Mouse (Mus musculus): ENCODE measurements around the gene Zfp688. TPM values are rescaled to one million over a fixed set of nuclear protein-coding genes. Genes with fewer than 3 reads are reported as not detected.
"Not testable (repeated sequence)": the region's sequence is repeated elsewhere in the genome, so short reads cannot be mapped to it uniquely, and the experiment has no call there.

The Zfp688 gene
- 25.0 and 28.4 TPM in 2 replicates for polyA plus RNA-seq (2016; fragmentation: Nextera tagmentation; extraction: Ambion mirVana)

DNA sequence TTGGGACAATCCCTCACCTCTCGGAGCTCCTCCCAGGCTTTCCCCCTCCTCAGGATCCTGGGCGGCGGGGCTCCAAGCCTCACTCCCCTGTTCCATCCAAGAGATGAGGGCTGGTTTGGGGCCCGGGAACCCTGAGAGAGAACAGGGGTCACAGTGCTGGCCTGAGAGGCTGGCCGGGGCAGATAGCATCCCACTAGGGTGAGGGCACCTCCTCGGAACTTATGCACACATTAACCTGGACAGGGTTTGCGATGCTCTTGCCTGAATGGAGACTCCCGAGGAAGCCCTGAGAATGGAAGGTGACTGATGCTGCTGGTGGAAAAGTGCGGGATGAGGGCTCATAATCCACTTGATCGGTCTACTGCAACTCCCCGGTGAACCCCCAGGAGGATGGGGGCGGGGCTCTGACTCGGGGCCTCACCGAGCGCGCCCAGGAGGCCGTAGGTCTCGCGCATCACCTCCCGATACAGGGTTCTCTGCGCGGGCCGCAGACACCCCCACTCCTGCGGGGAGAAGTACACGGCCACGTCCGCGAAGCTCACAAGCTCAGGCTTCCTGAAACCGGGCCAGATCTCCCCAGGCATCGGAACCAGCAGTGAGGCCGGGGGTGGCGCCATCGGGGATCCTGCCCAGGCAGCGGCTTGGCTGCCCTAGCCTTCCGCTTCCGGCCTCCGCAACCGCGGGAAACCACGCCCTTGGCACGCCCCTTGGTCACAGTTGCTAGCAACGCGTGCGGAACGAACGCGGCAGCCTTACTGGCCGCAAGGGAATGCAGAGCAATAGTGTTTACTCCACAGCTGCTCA, at the start of gene Zfp688:
Zfp688 (minus strand) TSS at position 681 of the 804 bp plus-strand sequence.
- H3K4me1 ChIP-seq, result peaks cover 8% of the 10 kb centered on the region; the same call in 1 of the 2 replicates
- H3K27me3 ChIP-seq, result no peaks in the 10 kb centered on the region
- H3K9ac ChIP-seq, result peak within 1 kb of the TSS; percentile 90
- H3K4me2 ChIP-seq (replicated peaks), result peak within 1 kb of the TSS; percentile 96
- under 1% methylated on average over 48 of the region's 48 CpGs for WGBS
- H3K4me3 ChIP-seq, result peak within 1 kb of the TSS; percentile 66
- peak; percentile 86 for ATAC-seq (ENCODE audit: insufficient number of reproducible peaks, insufficient read depth, low FRiP score, low TSS enrichment)
- H3K9me3 ChIP-seq, result no peaks in the 10 kb centered on the region
- H3K27ac ChIP-seq, result peak within 1 kb of the TSS; percentile 63
- peaks cover 8% of the 10 kb centered on the region for H3K36me3 ChIP-seq

- peak overlapping the region; percentile 99 for H3K27ac ChIP-seq
- peak overlapping the region; percentile 87 for H3K4me2 ChIP-seq (replicated peaks)
- H3K4me3 ChIP-seq, result peak overlapping the region; percentile 88
- 1% methylated on average over 25 of the region's 25 CpGs for WGBS
- H3K9ac ChIP-seq, result peak overlapping the region; percentile 84
- peaks cover 46% of the 10 kb centered on the region for H3K36me3 ChIP-seq
- H3K27me3 ChIP-seq, result no peaks in the 10 kb centered on the region
- H3K9me3 ChIP-seq, result no peaks in the 10 kb centered on the region
- H3K4me1 ChIP-seq, result peaks cover 12% of the 10 kb centered on the region
- ATAC-seq (ENCODE audit: insufficient number of reproducible peaks, insufficient read depth, low FRiP score, low TSS enrichment), result peak; percentile 36; the same call in 1 of the 2 replicates
Measured at GRCm38 (mm10) chr7:127471646-127472010, 49.8 kb upstream of the Zfp688 start.

DNA sequence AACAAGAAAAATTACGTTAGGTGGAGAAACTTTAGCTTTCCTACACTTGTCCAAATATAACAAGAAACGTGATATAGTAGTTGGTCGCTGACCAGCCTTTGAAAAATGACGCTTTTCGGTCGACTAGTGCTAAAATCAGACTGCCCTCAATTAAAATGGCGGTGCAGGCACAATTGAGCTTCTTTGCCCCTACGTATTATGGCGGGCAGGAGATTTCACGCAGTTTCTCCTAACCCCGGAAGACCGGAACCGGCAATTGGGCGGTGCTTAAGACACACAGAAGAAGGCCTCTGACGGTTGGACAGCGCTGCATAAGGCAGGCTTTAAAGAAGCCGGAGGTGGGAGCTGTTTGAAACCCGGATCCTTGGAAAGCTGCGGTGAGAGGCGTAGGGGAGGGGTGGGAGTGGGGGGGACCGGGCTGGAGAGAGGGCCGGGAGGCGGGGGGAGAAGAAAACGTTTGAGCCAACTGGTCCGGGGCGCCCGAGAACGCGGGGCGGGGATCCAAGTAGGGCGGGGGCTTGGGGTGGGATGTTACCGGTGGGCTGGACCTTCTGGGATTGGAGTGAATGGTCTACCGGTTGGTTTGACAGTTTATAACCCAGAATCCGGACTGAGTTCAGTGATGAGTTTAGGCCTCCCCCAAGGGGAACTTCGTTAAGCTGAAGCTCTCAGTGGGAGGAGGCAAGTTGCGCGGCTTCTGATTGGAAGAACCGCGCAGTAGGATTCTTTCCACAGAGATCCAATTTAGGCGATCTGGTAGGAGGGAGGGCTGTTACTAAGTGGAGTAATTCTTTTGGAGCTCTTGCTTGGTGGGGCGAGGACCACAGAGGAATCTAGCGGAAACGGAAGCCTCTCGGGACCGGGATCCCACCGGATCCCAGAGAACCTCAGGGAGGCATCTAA, 49.1 kb upstream of the Zfp688 start:
- H3K9me3 ChIP-seq, result no peaks in the 10 kb centered on the region
- H3K4me1 ChIP-seq, result peaks cover 12% of the 10 kb centered on the region
- peak; percentile 94 for ATAC-seq (ENCODE audit: insufficient number of reproducible peaks, insufficient read depth, low FRiP score, low TSS enrichment)
- peak overlapping the region; percentile 88 for H3K4me3 ChIP-seq
- peak overlapping the region; percentile 99 for H3K27ac ChIP-seq
- no peaks in the 10 kb centered on the region for H3K27me3 ChIP-seq
- peak overlapping the region; percentile 84 for H3K9ac ChIP-seq
- peaks cover 46% of the 10 kb centered on the region for H3K36me3 ChIP-seq
- H3K4me2 ChIP-seq (replicated peaks), result peak overlapping the region; percentile 87
- under 1% methylated on average over 46 of the region's 46 CpGs for WGBS

DNA sequence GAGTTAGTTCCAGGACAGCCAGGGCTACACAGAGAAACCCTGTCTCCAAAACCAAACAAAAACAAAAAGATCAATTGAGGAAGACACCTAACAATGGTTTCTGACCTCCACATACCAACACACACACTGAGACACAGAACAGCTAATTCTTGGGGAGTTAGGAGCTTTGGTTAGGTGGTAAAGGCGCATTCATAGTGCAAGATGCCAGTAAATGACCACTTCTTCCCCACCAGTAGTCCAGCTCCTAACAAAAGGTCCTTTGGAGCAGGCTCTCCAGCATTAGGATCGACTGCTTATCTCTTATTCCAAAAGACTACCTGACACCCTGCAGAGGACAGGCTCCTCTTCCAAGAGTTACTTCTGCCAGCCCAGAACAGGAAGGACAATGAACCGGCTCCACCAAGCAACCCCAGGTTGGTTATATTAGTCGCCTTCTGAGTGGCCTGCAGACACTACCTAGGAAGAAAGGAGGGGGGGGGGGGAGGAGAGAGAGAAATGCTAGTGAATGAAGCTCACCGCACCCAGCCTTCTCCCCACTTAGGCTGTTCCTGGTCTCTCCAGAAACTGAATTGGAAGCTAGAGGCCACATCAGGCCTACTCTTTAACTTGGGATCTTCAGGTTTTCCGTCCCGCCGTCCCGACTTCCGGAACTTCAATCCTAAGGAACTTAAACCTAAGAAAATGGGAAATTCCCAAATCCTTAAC, 48.3 kb upstream of the Zfp688 start:
- no peaks in the 10 kb centered on the region for H3K27me3 ChIP-seq
- 8% methylated on average over 10 of the region's 10 CpGs for WGBS
- H3K4me3 ChIP-seq, result peak overlapping the region; percentile 88
- H3K27ac ChIP-seq, result peak overlapping the region; percentile 99
- no peak for ATAC-seq (ENCODE audit: insufficient number of reproducible peaks, insufficient read depth, low FRiP score, low TSS enrichment)
- H3K9ac ChIP-seq, result peak overlapping the region; percentile 84
- H3K4me1 ChIP-seq, result peaks cover 12% of the 10 kb centered on the region
- H3K4me2 ChIP-seq (replicated peaks), result peak overlapping the region; percentile 87
- H3K36me3 ChIP-seq, result peaks cover 46% of the 10 kb centered on the region
- no peaks in the 10 kb centered on the region for H3K9me3 ChIP-seq

GRCm38 (mm10) chr7:127466606-127467005, 44.7 kb upstream of the Zfp688 start:
- 92% methylated on average over 4 of the region's 4 CpGs for WGBS
- Histone ChIP-seq H3K4me2 (replicated peaks) (no peak overlapping the region), H3K4me3 (no peak overlapping the region), H3K36me3 (peaks cover 41% of the 10 kb centered on the region), H3K27me3 (no peaks in the 10 kb centered on the region), H3K27ac (no peak overlapping the region), H3K4me1 (peaks cover 6% of the 10 kb centered on the region; the same call in 1 of the 2 replicates), H3K9me3 (no peaks in the 10 kb centered on the region), H3K9ac (no peak overlapping the region)
- no peak for ATAC-seq (ENCODE audit: insufficient number of reproducible peaks, insufficient read depth, low FRiP score, low TSS enrichment)

DNA sequence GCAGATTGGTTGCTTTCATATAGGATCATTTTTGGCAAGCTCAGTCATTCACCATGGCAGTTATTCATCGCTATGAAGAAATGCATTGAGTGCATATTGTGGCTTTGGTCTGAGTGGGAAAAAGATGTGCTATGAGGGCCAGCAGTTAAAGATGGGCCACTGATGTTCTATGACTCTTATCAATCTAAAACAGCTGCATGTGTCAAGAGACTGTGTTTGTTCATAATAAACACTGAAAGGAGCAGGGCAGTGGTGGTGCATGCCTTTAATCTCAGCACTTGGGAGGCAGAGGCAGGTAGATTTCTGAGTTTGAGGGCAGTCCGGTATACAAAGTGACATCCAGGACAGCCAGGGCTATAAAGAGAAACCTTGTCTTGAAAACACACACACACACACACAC, 43.8 kb upstream of the Zfp688 start:
- H3K4me1 ChIP-seq; H3K4me2 ChIP-seq (replicated peaks); H3K9me3 ChIP-seq; H3K9ac ChIP-seq; H3K27me3 ChIP-seq; ATAC-seq (ENCODE audit: insufficient number of reproducible peaks, insufficient read depth, low FRiP score, low TSS enrichment); H3K27ac ChIP-seq; H3K4me3 ChIP-seq: not testable (repeated sequence)
- peaks cover 45% of the 10 kb centered on the region for H3K36me3 ChIP-seq
- 95% methylated on average over 2 of the region's 2 CpGs for WGBS

GRCm38 (mm10) chr7:127465191-127465590, 43.3 kb upstream of the Zfp688 start:
- no peaks in the 10 kb centered on the region for H3K27me3 ChIP-seq
- no peaks in the 10 kb centered on the region for H3K9me3 ChIP-seq
- 87% methylated on average over 3 of the region's 3 CpGs for WGBS
- H3K36me3 ChIP-seq, result peaks cover 50% of the 10 kb centered on the region
- H3K27ac ChIP-seq, result no peak overlapping the region
- no peak overlapping the region for H3K4me3 ChIP-seq
- ATAC-seq (ENCODE audit: insufficient number of reproducible peaks, insufficient read depth, low FRiP score, low TSS enrichment), result no peak
- no peak overlapping the region for H3K4me2 ChIP-seq (replicated peaks)
- no peak overlapping the region for H3K9ac ChIP-seq
- H3K4me1 ChIP-seq, result peaks cover 6% of the 10 kb centered on the region; the same call in 1 of the 2 replicates

DNA sequence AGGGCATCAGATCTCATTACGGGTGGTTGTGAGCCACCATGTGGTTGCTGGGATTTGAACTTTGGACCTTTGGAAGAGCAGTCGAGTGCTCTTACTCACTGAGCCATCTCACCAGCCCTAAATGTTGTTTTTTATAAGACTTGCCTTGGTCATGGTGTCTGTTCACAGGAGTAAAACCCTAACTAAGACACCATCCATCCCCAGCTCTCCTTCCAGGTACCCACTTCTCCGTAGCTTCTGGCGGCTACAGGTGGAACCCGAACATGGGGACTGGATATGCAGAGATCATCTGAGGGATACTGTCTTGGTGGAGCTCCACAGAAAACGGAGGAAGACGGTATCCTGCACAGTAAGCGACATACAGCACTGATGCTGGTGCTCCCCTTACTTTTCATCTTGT, 37.4 kb upstream of the Zfp688 start, which contains the start of gene Prr14:
Prr14 (plus strand) TSS at position 301 of the 400 bp plus-strand sequence.
- H3K36me3 ChIP-seq, result peaks cover 51% of the 10 kb centered on the region
- H3K27ac ChIP-seq; H3K9me3 ChIP-seq; H3K9ac ChIP-seq; ATAC-seq (ENCODE audit: insufficient number of reproducible peaks, insufficient read depth, low FRiP score, low TSS enrichment); H3K27me3 ChIP-seq; H3K4me2 ChIP-seq (replicated peaks); H3K4me3 ChIP-seq; H3K4me1 ChIP-seq: not testable (repeated sequence)
- WGBS, result 96% methylated on average over 8 of the region's 8 CpGs

GRCm38 (mm10) chr7:127458371-127459122, 36.7 kb upstream of the Zfp688 start:
- H3K9ac ChIP-seq; H3K27me3 ChIP-seq; H3K4me3 ChIP-seq; H3K27ac ChIP-seq; ATAC-seq (ENCODE audit: insufficient number of reproducible peaks, insufficient read depth, low FRiP score, low TSS enrichment); H3K9me3 ChIP-seq; H3K4me1 ChIP-seq; H3K4me2 ChIP-seq (replicated peaks): not testable (repeated sequence)
- peaks cover 54% of the 10 kb centered on the region for H3K36me3 ChIP-seq
- WGBS, result 83% methylated on average over 3 of the region's 3 CpGs

DNA sequence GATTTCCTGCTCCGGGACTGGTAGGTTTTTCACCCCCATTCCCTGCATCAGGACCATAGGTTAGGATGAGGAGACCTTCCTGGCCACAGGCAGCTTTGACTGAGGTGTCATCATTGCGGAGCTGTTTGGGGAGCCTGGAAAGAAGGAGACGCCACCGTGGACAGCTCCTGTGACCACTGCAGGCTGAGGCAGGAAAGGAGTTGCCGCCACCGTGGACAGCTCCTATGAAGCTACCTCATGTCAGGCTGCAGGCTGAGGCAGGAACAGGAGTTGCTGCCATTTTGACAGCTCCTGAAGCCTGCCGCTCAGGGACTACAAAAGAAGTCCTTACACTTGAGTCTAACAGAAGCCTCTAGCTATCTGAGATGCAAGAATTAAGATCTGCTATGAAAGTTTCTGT, 33.0 kb upstream of the Zfp688 start:
- no peak for ATAC-seq (ENCODE audit: insufficient number of reproducible peaks, insufficient read depth, low FRiP score, low TSS enrichment)
- Histone ChIP-seq H3K9me3 (no peaks in the 10 kb centered on the region), H3K27me3 (no peaks in the 10 kb centered on the region), H3K4me3 (no peak overlapping the region), H3K9ac (no peak overlapping the region), H3K4me1 (peaks cover 25% of the 10 kb centered on the region), H3K4me2 (replicated peaks) (no peak overlapping the region), H3K36me3 (peaks cover 44% of the 10 kb centered on the region), H3K27ac (no peak overlapping the region)
- 93% methylated on average over 7 of the region's 7 CpGs for WGBS

- Histone ChIP-seq H3K9me3 (no peaks in the 10 kb centered on the region), H3K27ac (no peak overlapping the region), H3K36me3 (peaks cover 37% of the 10 kb centered on the region), H3K4me2 (replicated peaks) (no peak overlapping the region), H3K27me3 (no peaks in the 10 kb centered on the region), H3K4me3 (no peak overlapping the region), H3K4me1 (peaks cover 28% of the 10 kb centered on the region), H3K9ac (no peak overlapping the region)
- WGBS, result 94% methylated on average over 2 of the region's 2 CpGs
- no peak for ATAC-seq (ENCODE audit: insufficient number of reproducible peaks, insufficient read depth, low FRiP score, low TSS enrichment)
Measured at GRCm38 (mm10) chr7:127453056-127453455, 31.2 kb upstream of the Zfp688 start.

All from embryonic facial prominence, embryonic 12.5 days (tissue).